In the genomic region with DNA sequence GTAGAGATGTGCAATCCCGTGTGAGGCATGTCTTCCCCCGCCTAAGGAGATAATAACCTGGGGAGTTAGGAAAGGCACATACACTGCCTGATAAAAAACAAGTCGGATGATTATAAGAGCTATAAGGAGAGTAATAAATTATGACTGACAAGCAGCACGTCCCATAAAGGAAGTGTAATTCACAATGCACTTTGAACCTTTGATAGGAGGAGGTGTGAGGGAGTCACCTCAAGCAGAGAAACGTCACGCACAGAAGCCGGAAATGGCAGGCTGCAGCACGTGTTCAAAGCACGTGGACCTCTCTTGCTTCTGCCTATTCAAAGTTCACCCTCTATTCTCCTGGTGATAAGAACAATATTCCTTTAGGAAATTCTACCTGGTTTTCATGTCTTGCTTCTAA, we compare ENCODE assay signal across 14 mouse cellular contexts.
"Had no signal": no experiment of that assay in that cellular context is flagged by ENCODE, and none has a peak within 500 bp of the region (broad histone marks: within the 10 kb centered on the region; RNA-seq: fewer than 3 reads in every experiment).

No protein-coding gene starts in this region.

- H3K36me3 ChIP-seq: limb, embryonic 15.5 days; liver, embryonic 12.5 days; lung, embryonic 15.5 days; midbrain, embryonic 12.5 days; neural tube, embryonic 15.5 days had no signal

- H3K27me3 ChIP-seq: liver, embryonic 12.5 days; lung, embryonic 15.5 days; midbrain, embryonic 12.5 days; neural tube, embryonic 15.5 days had no signal

- H3K4me2 ChIP-seq: limb, embryonic 15.5 days; liver, embryonic 12.5 days; lung, embryonic 15.5 days; midbrain, embryonic 12.5 days; neural tube, embryonic 15.5 days had no signal

- ATAC-seq: liver, embryonic 12.5 days; midbrain, embryonic 16.5 days had no signal

- H3K4me3 ChIP-seq: left cerebral cortex, adult 2 months; limb, embryonic 15.5 days; liver, embryonic 12.5 days; lung, embryonic 15.5 days; megakaryocyte, embryonic 14.5 days; midbrain, embryonic 12.5 days; neural tube, embryonic 15.5 days had no signal

- H3K9me3 ChIP-seq: limb, embryonic 15.5 days; liver, embryonic 12.5 days; lung, embryonic 15.5 days; midbrain, embryonic 12.5 days; neural tube, embryonic 15.5 days had no signal

- H3K9ac ChIP-seq: limb, embryonic 15.5 days; liver, embryonic 12.5 days; lung, embryonic 15.5 days; midbrain, embryonic 12.5 days; neural tube, embryonic 15.5 days had no signal

- H3K4me1 ChIP-seq: liver, embryonic 12.5 days; midbrain, embryonic 12.5 days; neural tube, embryonic 15.5 days had no signal

- DNase-seq: kidney, adult 2 months; kidney, postnatal 10 days; lung, postnatal 14 days; spleen, adult 18-20 months; thymus, postnatal 14 days had no signal

- H3K27ac ChIP-seq: left cerebral cortex, adult 2 months; limb, embryonic 15.5 days; liver, embryonic 12.5 days; lung, embryonic 15.5 days; macrophage; midbrain, embryonic 12.5 days; neural tube, embryonic 15.5 days had no signal
